Mouse (Mus musculus) bone marrow, adult 2 months (tissue): ENCODE results near the gene Crcp.

Experiments used
- CTCF ChIP-seq: fragments of 200-500 bp; IDR thresholded peaks from 2 replicates; pipeline ENCODE4 v1.5.1; 2011; ENCODE audit warnings: low read length, control low read depth; ENCODE audit not compliant: control insufficient read depth, insufficient read depth
- POLR2A ChIP-seq: fragments of 200-500 bp; IDR thresholded peaks from 2 replicates; pipeline ENCODE4 v1.6.1; 2011; ENCODE audit warnings: low read depth, mild to moderate bottlenecking, control low read depth, low read length, borderline replicate concordance; ENCODE audit not compliant: control insufficient read depth

DNA sequence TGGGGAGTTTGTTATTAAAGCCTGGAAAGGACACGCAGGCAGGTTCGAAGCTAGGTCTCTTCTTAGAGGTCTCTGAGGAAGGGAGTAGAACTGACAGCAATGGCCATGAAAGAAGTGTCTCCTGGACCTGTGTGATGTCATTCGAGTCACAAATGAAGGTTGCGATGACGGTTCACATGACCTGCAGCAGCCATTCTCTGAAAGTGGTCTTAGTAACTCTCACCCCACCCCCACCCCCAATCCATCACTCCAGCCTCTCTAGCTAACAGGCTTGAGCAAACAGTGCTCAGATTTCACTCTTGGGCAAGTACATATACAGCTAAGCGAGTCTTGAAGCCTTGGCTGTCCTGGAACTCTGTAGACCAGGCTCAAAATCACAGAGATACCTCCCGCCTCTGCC, 25.9 kb upstream of the Crcp start:
- TF ChIP-seq POLR2A (no peak), CTCF (no peak)
